Mouse (Mus musculus): ENCODE measurements around the gene Gm49384. TPM values are rescaled to one million over a fixed set of nuclear protein-coding genes. Genes with fewer than 3 reads are reported as not detected.
A peak's percentile ranks its signal among the peaks of the same experiment; 100 is the strongest.
"Not testable (repeated sequence)": the region's sequence is repeated elsewhere in the genome, so short reads cannot be mapped to it uniquely, and the experiment has no call there.

The Gm49384 gene
- total and polyA plus RNA-seq, 2 experiments from 2014 or later: 0.52 to 7.8 TPM

- peak; percentile 83 for TF ChIP-seq CTCF (IDR thresholded peaks at IDR 0.05; ENCODE audit: low read depth)
- DNase-seq: peak; percentile 91
Measured at GRCm38 (mm10) chr12:69159578-69159940, 44.5 kb downstream of the Gm49384 start.

GRCm38 (mm10) chr12:69158765-69159577 is 45.1 kb downstream of the Gm49384 start, which contains the start of gene Rps29:
Gene Rps29 (minus strand): TSS chr12:69159186.
- H3K27me3 ChIP-seq (ENCODE audit: insufficient read depth, low read length); H3K4me1 ChIP-seq (ENCODE audit: insufficient read depth); H3K9me3 ChIP-seq (ENCODE audit: low read length): not testable (repeated sequence)
- peak; percentile 100 for DNase-seq
- peak; percentile 99 for ATAC-seq
- under 1% methylated on average over 57 of the region's 68 CpGs for WGBS
- Histone ChIP-seq H3K36me3 (ENCODE audit: insufficient read depth) (peaks cover 14% of the 10 kb centered on the region; the same call in 1 of the 2 replicates), H3K4me3 (ENCODE audit: low read depth, low read length) (peak within 1 kb of the TSS; percentile 65), H3K27ac (ENCODE audit: low read depth, low read length) (peak within 1 kb of the TSS; percentile 96), H3K4me2 (ENCODE audit: low read depth) (peak within 1 kb of the TSS; percentile 55), H3K9ac (peak within 1 kb of the TSS; percentile 86)

More at GRCm38 (mm10) chr12:69159578-69159940, 44.5 kb downstream of the Gm49384 start:
- 4% methylated on average over 9 of the region's 9 CpGs for WGBS
- no peak for ATAC-seq
- H3K36me3 ChIP-seq (ENCODE audit: insufficient read depth): peaks cover 14% of the 10 kb centered on the region; the same call in 1 of the 2 replicates
- H3K27ac ChIP-seq (ENCODE audit: low read depth, low read length): peak overlapping the region; percentile 50; the same call in 1 of the 2 replicates
- peak overlapping the region; percentile 65 for H3K4me3 ChIP-seq (ENCODE audit: low read depth, low read length)
- no peaks in the 10 kb centered on the region for H3K27me3 ChIP-seq (ENCODE audit: insufficient read depth, low read length)
- H3K9me3 ChIP-seq (ENCODE audit: low read length): no peaks in the 10 kb centered on the region
- H3K9ac ChIP-seq: no peak overlapping the region
- H3K4me1 ChIP-seq (ENCODE audit: insufficient read depth): peaks cover 5% of the 10 kb centered on the region; the same call in 1 of the 2 replicates
- H3K4me2 ChIP-seq (ENCODE audit: low read depth): peak overlapping the region; percentile 29; the same call in 1 of the 2 replicates

DNA sequence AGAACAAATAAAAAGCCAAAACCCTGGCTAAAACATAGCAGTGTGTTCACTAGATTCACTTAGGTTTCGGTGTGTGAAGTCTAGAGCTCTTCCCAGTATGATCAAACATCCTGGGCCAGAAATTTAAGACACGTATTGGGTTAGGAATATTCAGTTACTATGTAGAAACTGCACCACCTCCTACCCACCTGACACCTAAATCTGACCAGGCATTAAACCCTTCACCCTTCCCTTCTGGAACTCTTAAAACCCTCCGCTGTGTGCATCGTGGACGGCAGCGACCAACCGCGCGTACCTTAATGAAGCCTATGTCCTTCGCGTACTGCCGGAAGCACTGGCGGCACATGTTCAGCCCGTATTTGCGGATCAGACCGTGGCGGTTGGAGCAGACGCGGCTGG is 45.7 kb downstream of the Gm49384 start:
- H3K27me3 ChIP-seq (ENCODE audit: insufficient read depth, low read length): no peaks in the 10 kb centered on the region
- TF ChIP-seq CTCF (IDR thresholded peaks at IDR 0.05; ENCODE audit: low read depth): no peak
- peak overlapping the region; percentile 65 for H3K4me3 ChIP-seq (ENCODE audit: low read depth, low read length)
- no peaks in the 10 kb centered on the region for H3K9me3 ChIP-seq (ENCODE audit: low read length)
- H3K4me1 ChIP-seq (ENCODE audit: insufficient read depth): peaks cover 5% of the 10 kb centered on the region; the same call in 1 of the 2 replicates
- DNase-seq (no peak), ATAC-seq (no peak)
- peak overlapping the region; percentile 86 for H3K9ac ChIP-seq
- H3K36me3 ChIP-seq (ENCODE audit: insufficient read depth): peaks cover 14% of the 10 kb centered on the region; the same call in 1 of the 2 replicates
- 2% methylated on average over 19 of the region's 19 CpGs for WGBS
- H3K27ac ChIP-seq (ENCODE audit: low read depth, low read length): peak overlapping the region; percentile 96
- H3K4me2 ChIP-seq (ENCODE audit: low read depth): peak overlapping the region; percentile 55

DNA sequence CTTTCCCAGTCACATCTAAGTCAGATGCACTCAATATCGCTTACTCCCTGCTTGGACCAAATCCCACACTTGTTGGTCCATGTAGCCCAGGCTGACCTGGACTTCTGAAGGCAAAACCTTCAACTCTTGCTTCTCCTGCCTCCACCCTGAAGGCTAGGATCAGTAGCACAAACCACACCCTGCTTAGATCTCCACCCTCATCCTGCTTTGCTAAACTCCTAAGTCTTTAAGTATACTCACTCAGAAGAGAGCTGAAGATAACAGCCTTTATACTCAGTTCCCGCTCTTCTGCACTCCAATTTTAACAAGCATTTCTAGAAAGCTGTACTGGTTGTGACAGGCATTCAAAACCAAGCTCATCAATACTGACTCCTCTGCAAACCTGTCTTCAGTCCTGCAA is 47.0 kb downstream of the Gm49384 start:
- no peak for TF ChIP-seq CTCF (IDR thresholded peaks at IDR 0.05; ENCODE audit: low read depth)
- H3K4me1 ChIP-seq (ENCODE audit: insufficient read depth): peaks cover 5% of the 10 kb centered on the region; the same call in 1 of the 2 replicates
- no peak overlapping the region for H3K9ac ChIP-seq
- 97% methylated on average over 2 of the region's 2 CpGs for WGBS
- H3K27ac ChIP-seq (ENCODE audit: low read depth, low read length): no peak overlapping the region
- H3K4me3 ChIP-seq (ENCODE audit: low read depth, low read length): no peak overlapping the region
- no peaks in the 10 kb centered on the region for H3K9me3 ChIP-seq (ENCODE audit: low read length)
- H3K36me3 ChIP-seq (ENCODE audit: insufficient read depth): peaks cover 14% of the 10 kb centered on the region; the same call in 1 of the 2 replicates
- H3K4me2 ChIP-seq (ENCODE audit: low read depth): no peak overlapping the region
- H3K27me3 ChIP-seq (ENCODE audit: insufficient read depth, low read length): no peaks in the 10 kb centered on the region
- DNase-seq (no peak), ATAC-seq (no peak)

- ATAC-seq (no peak), DNase-seq (no peak)
Measured at GRCm38 (mm10) chr12:69156436-69156835, 47.6 kb downstream of the Gm49384 start.

GRCm38 (mm10) chr12:69155923-69156322 is 48.1 kb downstream of the Gm49384 start:
- Histone ChIP-seq H3K27ac (ENCODE audit: low read depth, low read length) (no peak overlapping the region), H3K9ac (no peak overlapping the region), H3K4me1 (ENCODE audit: insufficient read depth) (peaks cover 5% of the 10 kb centered on the region; the same call in 1 of the 2 replicates), H3K9me3 (ENCODE audit: low read length) (no peaks in the 10 kb centered on the region), H3K36me3 (ENCODE audit: insufficient read depth) (peaks cover 14% of the 10 kb centered on the region; the same call in 1 of the 2 replicates), H3K4me3 (ENCODE audit: low read depth, low read length) (no peak overlapping the region), H3K27me3 (ENCODE audit: insufficient read depth, low read length) (no peaks in the 10 kb centered on the region), H3K4me2 (ENCODE audit: low read depth) (no peak overlapping the region)
- 80% methylated on average over 2 of the region's 2 CpGs for WGBS
- DNase-seq: no peak
- TF ChIP-seq CTCF (IDR thresholded peaks at IDR 0.05; ENCODE audit: low read depth): no peak
- no peak for ATAC-seq

More at GRCm38 (mm10) chr12:69156436-69156835, 47.6 kb downstream of the Gm49384 start:
- H3K36me3 ChIP-seq (ENCODE audit: insufficient read depth): peaks cover 14% of the 10 kb centered on the region; the same call in 1 of the 2 replicates
- no peak overlapping the region for H3K4me2 ChIP-seq (ENCODE audit: low read depth)
- no peaks in the 10 kb centered on the region for H3K9me3 ChIP-seq (ENCODE audit: low read length)
- peaks cover 5% of the 10 kb centered on the region; the same call in 1 of the 2 replicates for H3K4me1 ChIP-seq (ENCODE audit: insufficient read depth)
- no peak overlapping the region for H3K27ac ChIP-seq (ENCODE audit: low read depth, low read length)
- TF ChIP-seq CTCF (IDR thresholded peaks at IDR 0.05; ENCODE audit: low read depth): no peak
- H3K27me3 ChIP-seq (ENCODE audit: insufficient read depth, low read length): no peaks in the 10 kb centered on the region
- H3K4me3 ChIP-seq (ENCODE audit: low read depth, low read length): no peak overlapping the region
- 89% methylated on average over 4 of the region's 4 CpGs for WGBS
- H3K9ac ChIP-seq: no peak overlapping the region

DNA sequence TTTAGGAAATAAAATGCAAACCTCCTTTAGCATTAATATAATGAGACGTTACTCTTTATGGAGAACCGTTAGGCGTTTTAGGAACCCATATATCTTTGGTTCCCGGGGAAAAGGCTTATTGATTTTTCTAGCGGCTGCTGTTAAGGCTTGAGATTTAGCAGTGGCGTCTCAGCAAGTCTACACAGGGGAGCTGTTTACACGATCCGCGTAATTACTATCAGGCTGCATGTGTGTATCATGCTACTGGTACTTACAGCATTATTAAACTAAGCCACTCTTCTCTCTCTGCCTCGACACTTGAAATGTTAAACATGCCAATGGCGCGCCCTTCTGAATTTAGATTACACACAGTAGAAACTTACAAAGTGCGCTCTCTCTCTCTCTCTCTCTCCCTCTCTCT is 54.0 kb downstream of the Gm49384 start:
- ATAC-seq: no peak
- TF ChIP-seq CTCF (IDR thresholded peaks at IDR 0.05; ENCODE audit: low read depth): no peak
- Histone ChIP-seq H3K4me3 (ENCODE audit: low read depth, low read length) (no peak overlapping the region), H3K36me3 (ENCODE audit: insufficient read depth) (no peaks in the 10 kb centered on the region), H3K27ac (ENCODE audit: low read depth, low read length) (no peak overlapping the region), H3K27me3 (ENCODE audit: insufficient read depth, low read length) (no peaks in the 10 kb centered on the region), H3K9ac (no peak overlapping the region), H3K4me2 (ENCODE audit: low read depth) (no peak overlapping the region), H3K4me1 (ENCODE audit: insufficient read depth) (no peaks in the 10 kb centered on the region), H3K9me3 (ENCODE audit: low read length) (no peaks in the 10 kb centered on the region)
- 88% methylated on average over 13 of the region's 13 CpGs for WGBS
- no peak for DNase-seq
